Mouse (Mus musculus) Muller cell, postnatal 12 days (primary cell): ENCODE measurements around the gene Phka1.

Experiments
- DNase-seq: peaks from one replicate; pipeline ENCODE4 v3.0.0-alpha.2; 2015; ENCODE audit errors: inconsistent ontology term

Phka1 gene

GRCm38 (mm10) chrX:102475555-102475954, 168.5 kb downstream of the Phka1 start:
- no peak for DNase-seq
